Mouse (Mus musculus): ENCODE data around the gene Kcnip1.

DNA sequence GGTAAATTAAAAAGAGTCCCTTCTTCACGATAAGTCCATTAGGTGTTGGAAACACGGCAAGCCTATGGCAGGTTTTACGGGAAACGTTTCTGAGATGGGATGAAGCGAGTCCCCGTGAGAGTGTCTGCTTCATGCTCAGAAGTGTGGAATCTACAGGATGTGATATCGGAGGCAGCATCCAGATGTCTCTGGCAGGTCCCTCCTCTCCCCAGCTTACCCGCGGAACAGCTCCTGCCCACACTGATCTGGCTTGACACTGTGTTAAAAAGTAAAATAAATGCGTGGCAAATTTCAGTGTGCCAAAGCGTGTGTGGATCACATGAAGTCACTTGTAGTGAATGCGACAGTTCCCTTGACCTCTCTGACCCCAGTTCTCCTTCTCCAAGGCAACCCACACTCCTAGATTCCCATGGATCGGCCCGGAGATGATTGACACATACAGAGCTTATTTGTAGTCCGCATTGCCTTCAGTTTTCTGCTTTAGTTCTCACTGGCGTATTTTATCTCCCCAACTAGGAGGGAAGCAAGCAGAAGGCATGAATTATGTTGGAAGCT lies 231.7 kb downstream of the Kcnip1 start:
- TF ChIP-seq CTCF (IDR thresholded peaks at IDR 0.05; ENCODE audit: low read depth) = no peak
- no peak for TF ChIP-seq EP300 (IDR thresholded peaks at IDR 0.05; ENCODE audit: low read depth)
